Mouse (Mus musculus): ENCODE results near the gene Gm20517.

GRCm38 (mm10) chr17:47601389-47601755 is 10.0 kb upstream of the Gm20517 start:
- TF ChIP-seq POLR2A (IDR thresholded peaks at IDR 0.05; ENCODE audit: insufficient read length, low read depth): peak; percentile 30
- TF ChIP-seq REST (IDR thresholded peaks at IDR 0.05; ENCODE audit: insufficient read depth, insufficient read length): no peak
- TF ChIP-seq USF1 (IDR thresholded peaks at IDR 0.05; ENCODE audit: low read depth): no peak
